Mouse (Mus musculus) liver, embryonic 16.5 days (tissue): ENCODE data around the gene Kif5c. TPM values are rescaled to one million over a fixed set of nuclear protein-coding genes. Genes with fewer than 3 reads are reported as not detected.

Experiments used
- ATAC-seq: fragments of 200-750 bp; cut with Nextera tagmentation; 2 replicates; pipeline ENCODE4 v1.8.0; 2017; ENCODE audit warnings: low read depth, mild to moderate bottlenecking, moderate number of reproducible peaks, moderate library complexity
- H3K27ac ChIP-seq: fragments of 300-500 bp; sonication (generic); 2 replicates; pipeline ENCODE4 v1.5.1; 2014; ENCODE audit warnings: mild to moderate bottlenecking, low read length
- H3K27me3 ChIP-seq: fragments of 300-500 bp; sonication (generic); 2 replicates; pipeline ENCODE4 v1.6.1; 2014; ENCODE audit warnings: low read depth, low read length, mixed read lengths; ENCODE audit not compliant: control insufficient read depth, insufficient read depth
- H3K36me3 ChIP-seq: fragments of 300-500 bp; sonication (generic); 2 replicates; pipeline ENCODE4 v1.6.1; 2014; ENCODE audit warnings: mild to moderate bottlenecking; ENCODE audit not compliant: control insufficient read depth, insufficient read depth
- H3K4me1 ChIP-seq: fragments of 300-500 bp; sonication (generic); 2 replicates; pipeline ENCODE4 v1.6.1; 2014; ENCODE audit warnings: low read depth, low read length, mixed read lengths; ENCODE audit not compliant: control insufficient read depth
- H3K4me2 ChIP-seq: fragments of 300-500 bp; sonication (generic); 2 replicates; pipeline ENCODE4 v1.6.1; 2014; ENCODE audit warnings: low read depth, low read length, mixed read lengths
- H3K4me3 ChIP-seq: fragments of 300-500 bp; sonication (generic); 2 replicates; pipeline ENCODE4 v1.5.1; 2014; ENCODE audit warnings: low read depth, mild to moderate bottlenecking, low read length
- H3K9ac ChIP-seq: fragments of 300-500 bp; sonication (generic); 2 replicates; pipeline ENCODE4 v1.6.1; 2014; ENCODE audit warnings: low read depth, low read length
- H3K9me3 ChIP-seq: fragments of 300-500 bp; sonication (generic); replicated peaks from 2 replicates; pipeline ENCODE4 v1.6.1; 2016; ENCODE audit warnings: low read length; ENCODE audit not compliant: control insufficient read depth
- WGBS: fragments of 180-500 bp; shearing (Covaris S2); extraction: QIAGEN DNeasy Blood & Tissue Kit; methylation state at CpG from one replicate; pipeline ENCODE4 v1.1.7; 2014; ENCODE audit not compliant: insufficient replicate concordance; 5-methylcytosine and 5-hydroxymethylcytosine counted together
- polyA plus RNA-seq: library from polyadenylated mRNA; unstranded; fragments of >200 nt; fragmentation: Nextera tagmentation; extraction: Ambion mirVana; gene quantifications from 2 replicates; pipeline ENCODE4 v1.2.1, GENCODE M21; 2015

Gene Kif5c
- polyA plus RNA-seq, 1 experiment from 2014 or later: 0.09 TPM

DNA sequence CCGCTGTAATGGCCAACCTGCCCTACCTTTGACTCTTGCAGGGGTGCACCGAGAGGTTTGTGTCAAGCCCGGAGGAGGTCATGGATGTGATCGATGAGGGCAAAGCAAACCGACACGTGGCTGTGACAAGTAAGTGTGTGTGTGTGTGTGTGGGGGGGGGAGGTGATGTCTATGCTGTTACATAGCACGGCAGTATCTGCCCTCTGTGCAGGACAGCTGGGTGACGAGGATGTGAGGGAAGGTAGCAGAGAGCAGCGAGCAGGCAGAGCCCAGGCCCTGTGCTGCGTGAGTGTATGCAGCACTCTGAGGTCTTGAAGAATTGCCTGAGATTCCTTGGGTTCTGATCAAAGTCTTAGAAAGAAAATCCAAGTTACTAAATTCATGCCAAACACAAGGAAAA lies 75.6 kb downstream of the Kif5c start:
- Histone ChIP-seq H3K9ac (no peak overlapping the region), H3K27ac (no peak overlapping the region), H3K4me2 (no peak overlapping the region), H3K36me3 (no peaks in the 10 kb centered on the region), H3K4me1 (no peaks in the 10 kb centered on the region), H3K9me3 (no peaks in the 10 kb centered on the region), H3K27me3 (no peaks in the 10 kb centered on the region), H3K4me3 (no peak overlapping the region)
- WGBS: 60% methylated on average over 10 of the region's 10 CpGs
- no peak for ATAC-seq

DNA sequence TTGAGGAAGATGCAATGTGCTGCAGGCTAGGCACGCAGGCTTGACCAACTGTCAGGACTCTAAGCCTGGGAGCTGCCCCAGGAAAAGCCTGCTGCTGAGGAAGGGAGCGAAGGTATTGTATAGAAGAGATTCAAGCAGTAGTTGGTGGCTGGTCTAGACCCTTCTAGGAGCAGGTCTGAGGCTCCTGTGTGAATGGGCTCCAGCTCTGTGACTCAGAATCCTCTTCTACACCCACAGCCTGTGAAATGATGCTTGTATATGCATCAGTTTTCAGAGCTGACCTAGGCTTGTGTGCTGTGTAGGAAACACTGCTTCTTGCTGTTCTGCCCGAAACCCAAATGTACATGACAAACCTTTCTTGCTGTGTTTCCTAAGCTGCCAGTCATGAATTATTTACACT lies 76.4 kb downstream of the Kif5c start:
- no peaks in the 10 kb centered on the region for H3K36me3 ChIP-seq

DNA sequence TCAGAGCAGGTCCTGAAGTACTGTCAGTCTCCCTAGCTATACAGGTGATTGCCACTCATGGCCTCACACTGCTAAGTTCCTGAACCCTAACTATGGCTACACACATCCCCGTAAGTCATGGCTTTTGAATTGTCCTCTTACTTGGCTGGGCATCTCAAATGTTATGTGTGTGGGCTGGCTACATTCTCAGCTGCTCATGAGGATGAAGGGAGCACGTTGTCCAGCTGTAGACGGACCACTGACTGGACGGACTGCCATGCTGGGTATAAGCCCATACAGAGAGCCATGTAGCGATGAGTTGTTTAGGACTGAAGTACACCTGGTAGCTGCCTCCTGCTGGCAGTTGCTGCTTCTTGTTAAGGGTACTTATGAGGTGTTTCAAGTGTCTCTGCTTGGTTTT lies 79.8 kb downstream of the Kif5c start:
- Histone ChIP-seq H3K4me3 (no peak overlapping the region), H3K9me3 (no peaks in the 10 kb centered on the region), H3K27me3 (no peaks in the 10 kb centered on the region), H3K4me2 (no peak overlapping the region), H3K27ac (no peak overlapping the region), H3K4me1 (no peaks in the 10 kb centered on the region), H3K9ac (no peak overlapping the region), H3K36me3 (no peaks in the 10 kb centered on the region)
- 55% methylated on average over 5 of the region's 5 CpGs for WGBS
- ATAC-seq: no peak

More for the DNA sequence above, 76.4 kb downstream of the Kif5c start:
- no peak overlapping the region for H3K27ac ChIP-seq
- 56% methylated on average over 3 of the region's 3 CpGs for whole genome bisulfite sequencing
- no peak overlapping the region for H3K4me3 ChIP-seq
- H3K9me3 ChIP-seq: no peaks in the 10 kb centered on the region
- H3K27me3 ChIP-seq: no peaks in the 10 kb centered on the region
- no peak overlapping the region for H3K4me2 ChIP-seq
- no peaks in the 10 kb centered on the region for H3K4me1 ChIP-seq
- no peak overlapping the region for H3K9ac ChIP-seq
- no peak for ATAC-seq

DNA sequence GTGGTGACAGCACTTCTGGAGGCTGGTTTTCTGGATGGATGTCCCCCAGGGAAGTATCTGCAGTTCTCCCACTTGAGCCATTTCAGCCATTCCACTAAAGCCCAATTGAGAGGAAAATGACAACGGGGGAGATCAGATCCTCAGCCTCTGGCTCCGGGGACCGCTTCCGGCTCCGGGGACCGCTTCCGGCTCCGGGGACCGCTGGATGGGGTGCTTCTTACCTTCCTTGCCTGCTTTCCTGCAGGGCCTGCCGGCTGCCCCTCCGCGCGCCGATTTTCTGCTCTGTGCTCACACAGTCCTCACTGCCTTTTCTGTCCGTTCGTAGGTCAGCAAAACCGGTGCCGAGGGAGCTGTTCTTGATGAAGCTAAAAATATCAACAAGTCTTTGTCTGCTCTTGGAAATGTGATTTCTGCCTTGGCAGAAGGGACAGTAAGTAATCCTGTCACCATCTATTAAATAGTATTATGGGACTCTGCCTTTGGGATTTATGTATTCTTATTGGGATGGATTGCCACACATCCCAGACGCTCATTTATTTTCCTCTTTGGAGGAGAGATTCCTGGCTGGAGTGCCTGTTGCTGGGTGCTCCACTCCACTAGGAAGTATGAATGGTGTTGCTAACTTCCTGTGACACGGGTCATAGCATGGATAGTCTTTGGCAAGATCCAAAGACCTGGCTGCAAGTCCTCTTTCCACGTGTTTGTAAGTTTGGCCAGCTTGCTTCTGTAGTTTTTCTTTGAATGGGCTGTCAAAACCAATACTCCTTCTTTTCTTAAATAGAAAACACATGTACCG lies 81.3 kb downstream of the Kif5c start:
- no peak overlapping the region for H3K9ac ChIP-seq
- no peak for ATAC-seq
- H3K4me1 ChIP-seq: no peaks in the 10 kb centered on the region
- H3K36me3 ChIP-seq: no peaks in the 10 kb centered on the region
- no peaks in the 10 kb centered on the region for H3K9me3 ChIP-seq
- H3K27ac ChIP-seq: no peak overlapping the region
- no peak overlapping the region for H3K4me3 ChIP-seq
- H3K27me3 ChIP-seq: no peaks in the 10 kb centered on the region
- WGBS: 80% methylated on average over 22 of the region's 22 CpGs
- no peak overlapping the region for H3K4me2 ChIP-seq

DNA sequence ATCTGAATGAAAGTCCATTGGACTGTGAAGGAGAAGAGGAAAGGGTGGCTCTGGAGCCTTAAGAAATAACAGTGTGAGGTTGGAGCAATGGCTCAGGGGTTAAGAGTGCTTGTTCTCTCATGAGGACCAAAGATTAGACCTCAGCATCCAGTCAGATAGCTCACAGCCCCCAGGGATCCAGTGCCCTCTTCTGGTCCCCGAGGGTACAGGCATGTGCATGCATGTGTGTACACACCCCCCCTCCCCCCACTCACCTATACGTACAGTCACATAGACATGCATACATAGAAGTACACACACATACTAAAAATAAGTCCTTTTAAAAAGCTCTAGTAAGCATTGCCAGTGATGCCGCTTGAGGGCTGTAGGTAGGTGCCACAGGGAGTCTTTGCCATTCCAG lies 91.1 kb downstream of the Kif5c start:
- H3K9ac ChIP-seq: no peak overlapping the region
- 54% methylated on average over 3 of the region's 3 CpGs for WGBS
- no peak for ATAC-seq
- H3K36me3 ChIP-seq: no peaks in the 10 kb centered on the region
- no peak overlapping the region for H3K4me3 ChIP-seq
- no peak overlapping the region for H3K4me2 ChIP-seq
- no peaks in the 10 kb centered on the region for H3K4me1 ChIP-seq
- no peaks in the 10 kb centered on the region for H3K27me3 ChIP-seq
- H3K9me3 ChIP-seq: no peaks in the 10 kb centered on the region
- H3K27ac ChIP-seq: no peak overlapping the region

DNA sequence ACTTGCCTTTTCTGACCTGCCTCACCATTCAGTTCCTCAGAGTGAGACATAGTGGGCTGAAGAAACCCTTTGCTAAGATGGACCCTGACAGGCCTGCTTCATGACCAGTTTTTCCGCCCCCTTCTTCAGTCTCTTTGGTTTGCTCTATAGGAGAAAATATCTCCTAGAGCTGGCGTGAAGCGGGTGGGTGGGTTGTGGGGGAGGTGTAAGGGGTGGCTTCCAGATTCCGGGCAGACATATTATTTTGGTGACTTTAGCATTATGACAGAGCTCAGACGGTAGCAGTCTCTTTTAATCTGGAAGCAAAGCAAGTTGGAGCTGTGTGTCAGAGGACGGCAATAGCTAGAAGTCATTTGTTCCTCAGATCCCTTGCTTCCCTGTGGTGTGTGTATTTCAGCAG lies 92.6 kb downstream of the Kif5c start:
- Histone ChIP-seq H3K36me3 (no peaks in the 10 kb centered on the region), H3K9me3 (no peaks in the 10 kb centered on the region), H3K4me2 (no peak overlapping the region), H3K27me3 (no peaks in the 10 kb centered on the region), H3K4me1 (no peaks in the 10 kb centered on the region), H3K4me3 (no peak overlapping the region), H3K9ac (no peak overlapping the region), H3K27ac (no peak overlapping the region)
- WGBS: 71% methylated on average over 6 of the region's 6 CpGs
- ATAC-seq: no peak

DNA sequence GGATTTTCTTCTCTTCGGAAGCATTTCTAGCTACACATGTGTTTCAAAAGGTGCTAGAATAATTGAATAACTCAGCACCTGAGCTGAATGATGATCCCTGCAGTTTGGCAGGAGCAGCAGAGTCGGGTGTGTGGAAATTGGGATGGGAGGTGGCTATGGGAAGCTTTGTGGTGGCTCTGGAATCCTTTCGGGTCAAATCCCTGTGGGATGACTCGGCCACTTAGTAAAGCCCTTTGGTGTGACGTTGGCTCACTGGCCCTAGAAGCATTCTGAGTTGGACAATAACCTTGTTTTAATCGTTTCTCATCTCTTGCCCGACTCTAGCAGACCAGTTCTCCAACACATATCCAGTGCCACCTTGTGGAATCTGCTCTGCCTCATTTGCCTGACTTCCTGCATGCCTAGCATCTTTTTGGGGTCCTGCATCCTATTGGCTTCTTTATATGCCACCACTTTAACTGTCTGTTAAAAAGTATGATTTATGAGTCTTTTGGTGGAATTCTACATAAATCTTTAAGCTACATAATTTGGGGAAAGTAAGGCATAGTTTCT lies 93.3 kb downstream of the Kif5c start:
- Histone ChIP-seq H3K4me3 (no peak overlapping the region), H3K9me3 (no peaks in the 10 kb centered on the region), H3K4me2 (no peak overlapping the region), H3K27me3 (no peaks in the 10 kb centered on the region), H3K9ac (no peak overlapping the region), H3K36me3 (no peaks in the 10 kb centered on the region), H3K4me1 (no peaks in the 10 kb centered on the region), H3K27ac (no peak overlapping the region)
- ATAC-seq: no peak
- 58% methylated on average over 7 of the region's 7 CpGs for WGBS

DNA sequence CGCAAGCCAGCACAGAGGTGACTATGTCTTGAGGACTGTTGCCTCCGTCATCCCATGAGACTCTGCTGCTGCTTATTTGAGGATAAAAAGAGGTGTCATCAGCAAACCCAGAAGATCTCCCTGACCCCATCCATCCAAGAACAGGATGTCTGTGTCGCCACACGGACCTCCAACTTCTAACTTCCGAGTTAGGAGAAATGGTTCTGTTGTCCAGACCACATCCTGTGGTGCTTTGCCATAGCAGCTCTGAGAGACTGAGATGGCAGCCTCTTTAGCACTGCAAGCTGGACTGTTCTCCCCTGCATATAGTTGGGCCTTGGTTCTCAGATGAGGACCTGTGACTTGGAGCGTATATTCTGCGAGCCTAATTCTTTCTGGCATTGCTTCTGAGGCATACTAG lies 97.4 kb downstream of the Kif5c start:
- ATAC-seq: no peak
- no peak overlapping the region for H3K4me3 ChIP-seq
- H3K36me3 ChIP-seq: no peaks in the 10 kb centered on the region
- H3K27ac ChIP-seq: no peak overlapping the region
- H3K9me3 ChIP-seq: no peaks in the 10 kb centered on the region
- no peaks in the 10 kb centered on the region for H3K4me1 ChIP-seq
- H3K27me3 ChIP-seq: no peaks in the 10 kb centered on the region
- no peak overlapping the region for H3K4me2 ChIP-seq
- WGBS: 47% methylated on average over 7 of the region's 7 CpGs
- H3K9ac ChIP-seq: no peak overlapping the region

DNA sequence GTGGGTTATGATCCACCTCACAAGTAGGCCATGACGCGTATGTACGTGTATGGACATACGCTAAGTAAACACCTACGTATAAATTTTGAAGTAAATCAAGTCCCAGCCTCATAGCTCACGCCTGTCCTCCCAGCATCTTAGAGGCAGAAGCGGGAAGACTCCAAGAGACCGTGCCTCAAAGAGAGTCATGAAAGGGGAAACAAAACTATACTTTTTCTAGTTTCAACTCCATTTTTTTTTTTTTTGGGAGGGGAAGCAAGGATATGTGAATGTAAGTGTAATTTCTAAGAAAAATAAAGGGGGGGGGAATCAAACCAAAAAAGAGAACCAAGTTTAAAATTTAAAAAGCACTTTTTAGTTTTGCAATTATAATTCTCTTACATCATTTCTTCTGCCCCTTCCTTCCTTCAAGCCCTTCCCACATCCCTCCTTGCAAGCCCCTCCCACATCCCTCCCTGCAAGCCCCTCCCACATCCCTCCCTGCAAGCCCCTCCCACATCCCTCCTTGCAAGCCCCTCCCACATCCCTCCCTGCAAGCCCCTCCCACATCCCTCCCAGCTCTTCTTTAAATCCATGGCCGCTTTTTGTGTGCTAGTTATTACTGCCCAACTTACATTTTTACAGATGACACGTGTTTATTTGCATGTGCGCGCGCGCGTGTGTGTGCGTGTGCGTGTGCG lies 98.5 kb downstream of the Kif5c start:
- WGBS: 84% methylated on average over 18 of the region's 18 CpGs
- Histone ChIP-seq H3K9ac (no peak overlapping the region), H3K4me3 (no peak overlapping the region), H3K4me2 (no peak overlapping the region), H3K27ac (no peak overlapping the region), H3K27me3 (no peaks in the 10 kb centered on the region), H3K9me3 (no peaks in the 10 kb centered on the region), H3K4me1 (no peaks in the 10 kb centered on the region), H3K36me3 (no peaks in the 10 kb centered on the region)
- no peak for ATAC-seq
